Mouse (Mus musculus) c-Kit-positive CD71-positive TER-119-positive erythroid progenitor cells, embryonic 14.5 days (primary cell): ENCODE results near the gene Arxes2.
"Not testable (repeated sequence)": the region's sequence is repeated elsewhere in the genome, so short reads cannot be mapped to it uniquely, and the experiment has no call there.

Experiments
- DNase-seq: peaks from one replicate; pipeline ENCODE4 v3.0.0-alpha.2; 2013; ENCODE audit warnings: low spot score

Arxes2 gene

GRCm38 (mm10) chrX:136032799-136033763 is 39.5 kb downstream of the Arxes2 start, which contains the start of gene Arxes1:
Gene Arxes1 (plus strand): TSS chrX:136033367.
- DNase-seq: not testable (repeated sequence)

GRCm38 (mm10) chrX:136043726-136044125 is 50.1 kb downstream of the Arxes2 start:
- DNase-seq: no peak
